Mouse (Mus musculus): ENCODE measurements around the gene Plcxd2. TPM values are rescaled to one million over a fixed set of nuclear protein-coding genes. Genes with fewer than 3 reads are reported as not detected.

Gene Plcxd2
- polyA plus RNA-seq, 1 experiment: 0.50 TPM

- DNase-seq (ENCODE audit: low read depth): no peak
These were observed 69.3 kb downstream of the Plcxd2 start for GRCm38 (mm10) chr16:45940701-45941100.

- DNase-seq (ENCODE audit: low read depth): no peak
These were observed 70.6 kb downstream of the Plcxd2 start for GRCm38 (mm10) chr16:45939436-45939835.

DNA sequence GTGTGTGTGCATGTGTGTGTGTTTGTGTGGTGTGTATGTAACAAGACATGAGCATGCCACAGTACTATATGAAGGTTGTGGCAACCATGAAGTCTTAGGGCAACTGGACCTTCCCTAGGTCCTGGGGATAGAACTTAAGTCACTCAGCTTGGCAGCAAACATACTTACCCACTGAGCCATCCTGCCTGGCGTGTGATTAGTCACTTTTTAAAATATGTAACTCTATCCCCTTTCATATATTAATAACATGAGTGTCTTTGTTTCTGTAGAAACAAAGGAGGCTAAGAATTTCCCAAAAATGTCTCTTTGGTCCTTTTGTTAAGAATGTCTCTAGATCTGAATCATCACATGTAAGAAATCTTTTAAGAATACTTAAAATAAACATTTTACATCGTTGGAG, 72.6 kb downstream of the Plcxd2 start:
- DNase-seq (ENCODE audit: low read depth): no peak

- no peak for DNase-seq (ENCODE audit: low read depth)
These were observed 73.5 kb downstream of the Plcxd2 start for GRCm38 (mm10) chr16:45936521-45936920.

- DNase-seq (ENCODE audit: low read depth): no peak
These were observed 74.0 kb downstream of the Plcxd2 start for GRCm38 (mm10) chr16:45935956-45936483.

DNA sequence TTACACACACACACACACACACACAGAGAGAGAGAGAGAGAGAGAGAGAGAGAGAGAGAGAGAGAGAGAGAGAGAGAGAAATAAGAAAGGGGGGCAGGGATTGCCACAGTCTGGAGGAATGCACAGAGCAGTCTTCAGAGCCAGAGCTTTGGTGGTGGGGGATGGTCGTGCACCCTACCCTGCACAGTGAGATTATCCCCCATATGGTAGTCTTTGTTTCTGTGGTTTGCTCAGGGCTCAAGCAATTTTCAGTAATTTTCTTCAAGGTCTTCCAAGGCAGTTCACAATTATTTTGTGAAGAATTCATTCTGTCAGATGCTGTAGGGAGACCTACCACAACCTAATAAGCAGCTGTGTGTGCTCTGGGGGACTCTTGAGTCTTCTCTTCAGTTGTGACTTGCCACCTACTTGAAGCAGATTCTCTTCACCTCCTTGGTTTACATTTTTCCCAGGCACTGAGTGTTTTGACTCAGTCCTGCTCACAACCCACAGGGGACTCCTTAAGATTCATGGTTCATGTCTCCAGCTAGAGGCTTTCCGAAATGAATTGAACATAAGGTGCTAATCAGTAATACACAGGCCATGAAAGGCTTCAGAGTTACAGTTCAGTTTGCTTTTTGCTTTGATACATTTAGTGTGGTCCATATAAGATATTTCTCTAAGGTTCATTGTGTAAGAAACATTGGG, 75.2 kb downstream of the Plcxd2 start:
- no peak for DNase-seq (ENCODE audit: low read depth)

DNA sequence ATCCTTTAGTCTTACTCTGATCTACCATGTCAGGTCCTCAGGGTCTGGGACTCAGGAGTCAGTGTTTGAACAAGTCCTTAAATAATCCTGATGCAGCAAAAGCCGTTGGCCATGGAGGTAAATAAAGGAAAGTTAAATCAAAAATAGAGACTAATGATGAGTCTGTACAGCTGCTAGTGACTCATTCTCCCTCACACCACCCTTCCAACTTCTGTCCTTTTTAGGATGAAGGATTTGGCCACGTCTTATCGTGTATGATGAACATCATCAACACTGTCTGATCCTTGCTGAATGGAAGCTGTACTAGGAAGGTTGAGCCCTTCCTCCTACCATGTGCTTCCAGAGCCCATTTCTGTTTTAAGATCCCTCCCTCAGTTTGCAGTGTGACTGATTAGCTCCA, 79.7 kb downstream of the Plcxd2 start:
- no peak for DNase-seq (ENCODE audit: low read depth)

- no peak for DNase-seq (ENCODE audit: low read depth)
These were observed 81.9 kb downstream of the Plcxd2 start for GRCm38 (mm10) chr16:45928090-45928489.

- DNase-seq (ENCODE audit: low read depth): no peak
These were observed 82.4 kb downstream of the Plcxd2 start for GRCm38 (mm10) chr16:45927601-45928000.

DNA sequence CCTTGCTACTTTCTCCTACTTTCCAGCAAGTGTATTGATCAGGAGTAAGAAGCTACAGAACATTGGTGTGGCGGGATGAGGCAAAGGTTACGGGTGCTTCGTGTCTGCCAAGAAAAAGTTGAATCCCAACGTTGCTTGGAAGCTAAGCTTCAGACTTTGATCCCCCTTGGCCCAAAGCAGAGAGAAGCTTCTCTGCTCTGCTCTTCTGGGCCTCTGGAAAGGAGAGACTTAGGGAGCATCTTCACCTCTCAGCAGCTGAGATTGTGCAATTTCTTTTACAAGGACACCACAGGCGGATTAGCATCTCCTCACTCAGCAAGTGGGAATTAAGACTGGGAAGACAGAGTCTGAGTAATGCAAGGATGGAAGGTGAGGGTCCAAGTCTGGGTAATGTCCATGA, 83.1 kb downstream of the Plcxd2 start:
- no peak for DNase-seq (ENCODE audit: low read depth)

DNA sequence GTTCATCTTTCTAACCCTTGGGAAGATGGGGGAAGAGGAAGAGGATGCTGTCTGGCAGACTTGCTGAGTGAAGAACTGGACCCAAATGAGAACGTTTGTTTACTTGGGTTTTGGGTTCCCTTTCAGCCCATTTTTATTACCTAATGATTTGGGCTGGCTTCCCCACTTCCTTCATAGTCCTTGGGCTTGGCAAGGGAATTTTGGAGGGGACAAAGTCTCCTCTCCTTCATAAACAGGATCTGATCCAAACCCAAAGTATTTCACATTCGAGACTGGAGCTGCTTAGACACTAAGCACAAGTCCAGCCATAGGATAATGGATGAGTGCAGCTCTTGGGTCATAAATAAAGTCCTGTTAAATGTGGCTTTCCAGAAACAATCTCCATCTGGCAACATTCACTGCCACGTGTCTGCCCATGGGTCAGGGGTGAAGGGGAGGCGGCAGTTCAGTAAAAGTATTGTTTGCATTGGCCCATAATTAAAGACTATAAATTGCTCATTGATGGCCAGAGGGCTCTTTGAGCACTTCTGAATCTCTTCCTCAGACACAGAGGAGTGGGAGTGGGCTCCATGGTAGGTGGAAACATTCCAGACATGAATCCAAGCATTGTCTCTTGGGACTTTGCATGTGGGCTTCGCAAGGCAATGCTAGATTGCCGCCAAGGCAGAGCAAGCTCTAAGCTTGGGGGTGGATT, 86.1 kb downstream of the Plcxd2 start:
- DNase-seq (ENCODE audit: low read depth): no peak

DNA sequence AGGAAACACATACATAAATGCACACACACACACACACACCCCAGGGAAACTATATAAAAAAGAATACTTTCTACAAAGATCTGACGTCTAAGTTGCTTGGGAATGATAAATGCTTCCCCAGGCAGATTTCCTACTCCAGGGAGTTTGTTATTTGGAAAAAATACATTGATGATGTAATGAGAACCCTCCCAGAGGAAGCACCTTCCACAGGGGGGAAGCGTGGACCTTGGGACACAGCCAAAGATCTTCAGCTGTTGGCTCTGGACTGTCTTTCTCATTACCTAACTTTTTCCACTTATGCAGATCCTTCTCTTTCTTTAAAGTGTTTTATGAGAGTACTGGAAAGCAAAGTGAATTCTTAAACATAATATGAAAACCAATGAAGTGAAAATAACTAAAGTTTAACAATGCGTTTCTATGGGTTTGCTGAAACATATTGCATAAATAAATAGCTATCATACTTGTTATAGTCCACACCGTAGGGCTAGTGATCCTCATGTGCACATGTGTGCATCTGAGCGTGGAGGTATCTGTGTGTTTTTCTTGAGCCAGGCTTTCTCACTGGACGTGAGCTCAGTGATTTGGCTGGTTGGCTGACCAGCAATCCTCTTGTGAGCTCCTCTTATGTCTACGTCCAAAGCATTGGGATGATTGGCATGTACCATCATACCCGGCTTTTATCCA, 87.3 kb downstream of the Plcxd2 start:
- no peak for DNase-seq (ENCODE audit: low read depth)

DNA sequence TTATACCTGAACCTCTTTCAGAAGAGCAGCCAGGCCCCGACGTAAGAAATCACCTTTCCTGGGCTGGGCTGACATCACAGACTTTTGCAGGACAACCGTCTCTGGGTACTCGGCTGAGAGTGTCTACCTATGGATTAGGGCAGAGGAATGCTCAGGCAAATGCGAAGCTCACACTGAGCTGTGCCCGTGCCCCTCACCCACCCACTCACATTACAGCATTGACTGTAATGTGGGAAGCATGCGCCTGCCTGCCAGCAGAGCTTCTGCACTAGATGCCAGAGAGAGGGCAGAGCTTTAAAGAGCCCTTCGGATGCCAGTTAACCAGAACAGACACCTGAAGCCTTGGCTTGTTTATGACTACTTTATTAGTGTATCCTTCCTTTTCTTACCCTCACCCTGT, 90.4 kb downstream of the Plcxd2 start:
- DNase-seq (ENCODE audit: low read depth): no peak

Other genes starting within 250 kb of the Plcxd2 start
- 9.6 and 11.4 TPM in 2 replicates for gene Phldb2, start 56.6 kb downstream of the Plcxd2 start, polyA plus RNA-seq (2012; rRNA removed)
- 0.05 and 0.15 TPM in 2 replicates for gene Cd96, start 110.0 kb upstream of the Plcxd2 start, polyA plus RNA-seq (2012; rRNA removed)
- 22.1 and 23.6 TPM in 2 replicates for gene Gm4737, start 144.9 kb upstream of the Plcxd2 start, polyA plus RNA-seq (2012; rRNA removed)

All from gonadal fat pad, adult 2 months (tissue).